Mouse (Mus musculus): Measurements from ENCODE around the gene Adcy6. TPM values are rescaled to one million over a fixed set of nuclear protein-coding genes. Genes with fewer than 3 reads are reported as not detected.

The Adcy6 gene
- total and polyA plus RNA-seq, 3 experiments: 0.06 to 1.5 TPM; not detected in 1

DNA sequence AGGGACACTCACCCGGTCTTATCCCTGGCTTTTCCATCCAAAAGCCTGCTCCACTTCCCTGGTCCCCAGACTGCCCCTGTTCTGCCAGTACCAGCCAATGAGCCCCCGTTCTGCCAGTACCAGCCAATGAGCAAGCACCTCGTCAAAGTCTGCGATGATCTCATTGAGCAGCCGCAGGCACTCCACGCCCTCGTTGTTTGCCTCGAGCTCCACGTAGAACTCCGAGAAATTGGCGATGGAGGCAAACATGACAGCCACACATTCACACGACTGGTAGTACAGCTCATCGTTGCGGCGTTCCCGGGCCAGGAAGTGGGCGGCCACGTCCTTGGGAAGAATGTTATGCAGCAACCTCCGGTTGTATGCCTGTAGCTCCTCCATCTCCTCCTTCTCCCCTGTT lies 15.7 kb downstream of the Adcy6 start:
- no peaks in the 10 kb centered on the region for H3K79me2 ChIP-seq (replicated peaks; ENCODE audit: control insufficient read depth, extremely low read depth, insufficient read depth, poor library complexity, severe bottlenecking)
- peaks cover 95% of the 10 kb centered on the region for H3K27me3 ChIP-seq (replicated peaks)
- dilution Hi-C loops (cut with MboI; ENCODE audit: extremely low pct_ligation_motif_present, extremely low pct_unique_long_range_greater_than_20kb, low sequenced_read_pairs): no loop called here
- in situ Hi-C loops (cut with MboI; ENCODE audit: low pct_ligation_motif_present, low pct_unique_long_range_greater_than_20kb, low sequenced_read_pairs): no loop called here
- DNase-seq (ENCODE audit: extremely low read depth): no peak
- H3K4me3 ChIP-seq (replicated peaks in 1 of 3; ENCODE audit: low read depth in 2 of 3, low read length in 2 of 3, poor library complexity in 1 of 3): peak overlapping the region in 1 of 3 experiments; percentile 29
- no peak overlapping the region for H3K9ac ChIP-seq (ENCODE audit: insufficient read depth, low read depth)
- H3K27ac ChIP-seq (ENCODE audit: insufficient read depth, low read depth): no peak overlapping the region
- H3K4me2 ChIP-seq (ENCODE audit: insufficient read depth, low read depth, poor library complexity, severe bottlenecking): peak overlapping the region; percentile 13
- H3K36me3 ChIP-seq (replicated peaks in 1 of 2; ENCODE audit: control insufficient read depth in 1 of 2, insufficient read depth in 1 of 2, low read length in 1 of 2): no peaks in the 10 kb centered on the region
- TF ChIP-seq BHLHE40 (IDR thresholded peaks at IDR 0.05; ENCODE audit: low read depth, low read length) (no peak), SMC3 (IDR thresholded peaks at IDR 0.05; ENCODE audit: low read depth, low read length) (no peak), MAX (IDR thresholded peaks at IDR 0.05; ENCODE audit: low read length) (0 out of 2 replicates have a peak, but pooled peaks have one; percentile 47), ELF1 (IDR thresholded peaks at IDR 0.05; ENCODE audit: low read depth, low read length) (peak; percentile 20; the same call in 1 of the 2 replicates), NRF1 (IDR thresholded peaks at IDR 0.05; ENCODE audit: low read depth, low read length) (peak; percentile 41; the same call in 1 of the 2 replicates), POLR2A (IDR thresholded peaks at IDR 0.05; ENCODE audit: low read depth, low read length) (peak; percentile 27; the same call in 1 of the 2 replicates), MXI1 (IDR thresholded peaks at IDR 0.05; ENCODE audit: low read depth, low read length) (0 out of 2 replicates have a peak, but pooled peaks have one; percentile 30)
- H3K4me1 ChIP-seq (ENCODE audit: control insufficient read depth in 1 of 2, insufficient read depth in 2 of 2): peaks cover 16 to 18% of the 10 kb centered on the region in 2 experiments
- no peaks in the 10 kb centered on the region for H3K9me3 ChIP-seq (replicated peaks; ENCODE audit: low read length)

DNA sequence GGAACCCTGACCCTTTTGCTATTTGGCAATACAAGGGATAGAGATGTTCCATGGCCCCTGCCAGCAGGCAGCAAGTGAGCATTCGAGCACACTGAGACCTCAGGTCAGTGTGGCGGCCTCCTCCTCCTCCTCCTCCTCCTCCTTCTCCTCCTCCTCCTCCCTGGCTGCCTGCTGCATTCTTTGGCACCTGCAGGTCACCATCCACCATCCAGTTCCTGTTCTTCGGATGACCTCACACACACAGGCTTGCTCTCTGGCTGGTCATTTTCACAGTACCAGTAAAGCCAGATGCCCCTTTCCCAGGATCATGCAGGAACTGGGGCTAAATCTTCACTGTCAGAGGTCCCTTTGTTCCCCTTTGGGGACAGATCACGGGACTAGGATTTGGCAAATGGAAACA lies 18.5 kb downstream of the Adcy6 start:
- dilution Hi-C loops (cut with MboI; ENCODE audit: extremely low pct_ligation_motif_present, extremely low pct_unique_long_range_greater_than_20kb, low sequenced_read_pairs): no loop called here
- H3K27me3 ChIP-seq (replicated peaks): peaks cover 78% of the 10 kb centered on the region
- DNase-seq (ENCODE audit: extremely low read depth): no peak
- no peak for TF ChIP-seq KAT2A (IDR thresholded peaks at IDR 0.05; ENCODE audit: insufficient replicate concordance, low read length)
- no peak for TF ChIP-seq ELF1 (IDR thresholded peaks at IDR 0.05; ENCODE audit: low read depth, low read length)
- TF ChIP-seq MAFK (IDR thresholded peaks at IDR 0.05; ENCODE audit: insufficient replicate concordance, low read length): no peak
- TF ChIP-seq CHD2 (IDR thresholded peaks at IDR 0.05; ENCODE audit: low read length): no peak
- no peak for TF ChIP-seq NELFE (IDR thresholded peaks at IDR 0.05; ENCODE audit: low read depth, low read length)
- TF ChIP-seq ZC3H11A (IDR thresholded peaks at IDR 0.05; ENCODE audit: low read depth, low read length): no peak
- no peak for TF ChIP-seq JUND (conservative IDR thresholded peaks at IDR 0.05; ENCODE audit: low read depth, low read length)
- TF ChIP-seq CTCF (conservative IDR thresholded peaks at IDR 0.05 in 1 of 2, IDR thresholded peaks at IDR 0.05 in 1 of 2; ENCODE audit: low read depth in 2 of 2, low read length in 2 of 2): no peak
- TF ChIP-seq MEF2A (IDR thresholded peaks at IDR 0.05; ENCODE audit: borderline replicate concordance, low read depth, low read length): no peak
- TF ChIP-seq SIN3A (IDR thresholded peaks at IDR 0.05; ENCODE audit: low read length): no peak
- no peak for TF ChIP-seq BHLHE40 (IDR thresholded peaks at IDR 0.05; ENCODE audit: low read depth, low read length)
- no peak for TF ChIP-seq MAX (IDR thresholded peaks at IDR 0.05; ENCODE audit: low read length)
- TF ChIP-seq EP300 (IDR thresholded peaks at IDR 0.05; ENCODE audit: low read length): no peak
- TF ChIP-seq USF2 (conservative IDR thresholded peaks at IDR 0.05; ENCODE audit: low read depth, low read length): no peak
- no peak for TF ChIP-seq GABPA (IDR thresholded peaks at IDR 0.05; ENCODE audit: insufficient replicate concordance, low read depth, low read length)
- no peak for TF ChIP-seq ZNF384 (IDR thresholded peaks at IDR 0.05; ENCODE audit: low read depth, low read length)
- TF ChIP-seq JUN (IDR thresholded peaks at IDR 0.05; ENCODE audit: insufficient read depth, low read depth, low read length): no peak
- TF ChIP-seq POLR2AphosphoS2 (IDR thresholded peaks at IDR 0.05; ENCODE audit: low read depth, low read length): no peak
- H3K4me1 ChIP-seq (ENCODE audit: control insufficient read depth in 1 of 2, insufficient read depth in 2 of 2): peaks cover 10% of the 10 kb centered on the region in 2 experiments
- no peak overlapping the region for H3K4me2 ChIP-seq (ENCODE audit: insufficient read depth, low read depth, poor library complexity, severe bottlenecking)
- no peaks in the 10 kb centered on the region for H3K36me3 ChIP-seq (replicated peaks in 1 of 2; ENCODE audit: control insufficient read depth in 1 of 2, insufficient read depth in 1 of 2, low read length in 1 of 2)
- no peak overlapping the region for H3K4me3 ChIP-seq (replicated peaks in 1 of 3; ENCODE audit: low read depth in 2 of 3, low read length in 2 of 3, poor library complexity in 1 of 3)
- no peaks in the 10 kb centered on the region for H3K79me2 ChIP-seq (replicated peaks; ENCODE audit: control insufficient read depth, extremely low read depth, insufficient read depth, poor library complexity, severe bottlenecking)
- no peak overlapping the region for H3K9ac ChIP-seq (ENCODE audit: insufficient read depth, low read depth)
- in situ Hi-C loops (cut with MboI; ENCODE audit: low pct_ligation_motif_present, low pct_unique_long_range_greater_than_20kb, low sequenced_read_pairs): no loop called here
- H3K9me3 ChIP-seq (replicated peaks; ENCODE audit: low read length): no peaks in the 10 kb centered on the region
- no peak overlapping the region for H3K27ac ChIP-seq (ENCODE audit: insufficient read depth, low read depth)

Measured in CH12.LX (cell line).